Mouse (Mus musculus): Measurements from ENCODE around the gene 2310022A10Rik.

2310022A10Rik gene

GRCm38 (mm10) chr7:27590566-27591213 is 37.7 kb downstream of the 2310022A10Rik start:
- no peak for DNase-seq (ENCODE audit: extremely low read depth, low read depth)

GRCm38 (mm10) chr7:27591266-27592216 is 38.5 kb downstream of the 2310022A10Rik start, which contains the start of gene Akt2:
Gene Akt2 (plus strand): TSS chr7:27591552.
- peak; percentile 96 for DNase-seq (ENCODE audit: extremely low read depth, low read depth)

GRCm38 (mm10) chr7:27592217-27592929 is 39.3 kb downstream of the 2310022A10Rik start:
- peak; percentile 81 for DNase-seq (ENCODE audit: extremely low read depth, low read depth)

GRCm38 (mm10) chr7:27592934-27593645 is 40.1 kb downstream of the 2310022A10Rik start:
- no peak for DNase-seq (ENCODE audit: extremely low read depth, low read depth)

- DNase-seq (ENCODE audit: extremely low read depth, low read depth), result no peak
Measured at GRCm38 (mm10) chr7:27596586-27597503, 43.8 kb downstream of the 2310022A10Rik start.

GRCm38 (mm10) chr7:27598053-27598452 is 45.0 kb downstream of the 2310022A10Rik start:
- DNase-seq (ENCODE audit: extremely low read depth, low read depth), result no peak

- no peak for DNase-seq (ENCODE audit: extremely low read depth, low read depth)
Measured at GRCm38 (mm10) chr7:27601628-27602027, 48.6 kb downstream of the 2310022A10Rik start.

GRCm38 (mm10) chr7:27602161-27602560 is 49.1 kb downstream of the 2310022A10Rik start:
- DNase-seq (ENCODE audit: extremely low read depth, low read depth), result no peak

- DNase-seq (ENCODE audit: extremely low read depth, low read depth), result no peak
Measured at GRCm38 (mm10) chr7:27602835-27603234, 49.8 kb downstream of the 2310022A10Rik start.

- DNase-seq (ENCODE audit: extremely low read depth, low read depth), result no peak
Measured at GRCm38 (mm10) chr7:27604661-27605348, 51.8 kb downstream of the 2310022A10Rik start.

GRCm38 (mm10) chr7:27605499-27606285 is 52.7 kb downstream of the 2310022A10Rik start:
- DNase-seq (ENCODE audit: extremely low read depth, low read depth), result no peak

- DNase-seq (ENCODE audit: extremely low read depth, low read depth), result no peak
Measured at GRCm38 (mm10) chr7:27606481-27607254, 53.6 kb downstream of the 2310022A10Rik start.

GRCm38 (mm10) chr7:27607580-27607979 is 54.5 kb downstream of the 2310022A10Rik start:
- DNase-seq (ENCODE audit: extremely low read depth, low read depth), result no peak

- DNase-seq (ENCODE audit: extremely low read depth, low read depth), result no peak
Measured at GRCm38 (mm10) chr7:27608130-27608529, 55.1 kb downstream of the 2310022A10Rik start.

GRCm38 (mm10) chr7:27609285-27609684 is 56.3 kb downstream of the 2310022A10Rik start:
- no peak for DNase-seq (ENCODE audit: extremely low read depth, low read depth)

GRCm38 (mm10) chr7:27609688-27610087 is 56.7 kb downstream of the 2310022A10Rik start:
- DNase-seq (ENCODE audit: extremely low read depth, low read depth), result no peak

GRCm38 (mm10) chr7:27610370-27610769 is 57.3 kb downstream of the 2310022A10Rik start:
- DNase-seq (ENCODE audit: extremely low read depth, low read depth), result no peak

GRCm38 (mm10) chr7:27610871-27611270 is 57.8 kb downstream of the 2310022A10Rik start:
- DNase-seq (ENCODE audit: extremely low read depth, low read depth), result no peak
